Mouse (Mus musculus) testis, adult 2 months (tissue): ENCODE measurements around the gene Ccdc102a. TPM values are rescaled to one million over a fixed set of nuclear protein-coding genes. Genes with fewer than 3 reads are reported as not detected.
A peak's percentile ranks its signal among the peaks of the same experiment; 100 is the strongest.

Source experiments
- H3K27ac ChIP-seq: fragments of 200-500 bp; 2 replicates; pipeline ENCODE4 v1.5.1; 2012; ENCODE audit warnings: low read depth, low read length; ENCODE audit not compliant: control insufficient read depth, insufficient read depth
- H3K27me3 ChIP-seq: fragments of 200-500 bp; 2 replicates; pipeline ENCODE4 v1.6.1; 2012; ENCODE audit warnings: mild to moderate bottlenecking, low read length, moderate library complexity; ENCODE audit not compliant: control insufficient read depth, insufficient read depth
- H3K36me3 ChIP-seq: fragments of 200-500 bp; 2 replicates; pipeline ENCODE4 v1.6.1; 2012; ENCODE audit warnings: mild to moderate bottlenecking, low read length; ENCODE audit not compliant: control insufficient read depth, insufficient read depth
- H3K4me1 ChIP-seq: fragments of 200-500 bp; 2 replicates; pipeline ENCODE4 v1.6.1; 2012; ENCODE audit warnings: low read length; ENCODE audit not compliant: control insufficient read depth, insufficient read depth
- H3K4me3 ChIP-seq: fragments of 200-500 bp; 2 replicates; pipeline ENCODE4 v1.5.1; 2012; ENCODE audit warnings: low read depth, mild to moderate bottlenecking, low read length, moderate library complexity, mixed read lengths; ENCODE audit not compliant: control insufficient read depth
- CTCF ChIP-seq: fragments of 200-500 bp; IDR thresholded peaks from 2 replicates; pipeline ENCODE4 v1.5.1; 2012; ENCODE audit warnings: low read depth, mild to moderate bottlenecking, inconsistent platforms, low read length, moderate library complexity; ENCODE audit not compliant: control insufficient read depth, insufficient read depth, insufficient replicate concordance
- POLR2A ChIP-seq: fragments of 200-500 bp; IDR thresholded peaks from 2 replicates; pipeline ENCODE4 v1.6.1; 2012; ENCODE audit warnings: low read depth, mild to moderate bottlenecking, inconsistent platforms, low read length, moderate library complexity; ENCODE audit not compliant: control insufficient read depth
- polyA plus RNA-seq: library from polyadenylated mRNA; depleted of rRNA; stranded (reverse); fragments of >200 nt; gene quantifications from 2 replicates; pipeline ENCODE4 v1.2.3, GENCODE M21; 2012

Ccdc102a gene
- polyA plus RNA-seq, 1 experiment, result 0.59 TPM

DNA sequence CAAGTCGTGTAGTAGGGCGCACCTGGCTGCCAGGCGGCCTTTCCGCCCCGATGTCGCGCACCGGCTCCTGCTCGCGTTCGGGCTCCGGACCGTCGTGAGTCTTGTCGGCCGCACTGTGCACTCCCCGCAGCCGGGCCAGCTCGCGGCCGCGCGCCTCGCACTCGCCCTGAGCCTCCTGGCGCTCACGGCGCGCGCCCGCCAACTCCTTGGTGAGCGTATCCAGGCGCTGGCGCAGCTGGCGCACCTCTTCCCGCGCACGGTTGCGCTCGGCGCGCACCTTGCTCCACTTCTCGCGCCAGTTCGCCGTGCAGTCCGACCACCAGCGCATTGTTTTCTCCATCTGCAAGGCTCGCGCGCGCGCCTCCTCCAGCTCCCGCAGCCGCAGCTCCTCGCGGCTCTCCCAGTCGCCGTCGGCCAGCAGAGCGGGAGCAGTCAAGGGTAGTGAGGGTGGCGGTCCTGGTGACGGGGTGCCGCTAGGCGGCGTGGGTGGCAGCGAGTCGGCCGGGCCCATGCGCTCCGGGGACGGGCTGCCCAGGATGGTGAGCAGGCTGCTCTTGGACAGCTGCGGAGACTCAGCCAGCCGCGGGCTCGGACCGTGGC is 4.7 kb downstream of the Ccdc102a start:
- peaks cover 22% of the 10 kb centered on the region for H3K4me1 ChIP-seq
- H3K27me3 ChIP-seq, result no peaks in the 10 kb centered on the region
- H3K4me3 ChIP-seq, result peak overlapping the region; percentile 64
- H3K36me3 ChIP-seq, result no peaks in the 10 kb centered on the region
- H3K27ac ChIP-seq, result no peak overlapping the region
- no peak for TF ChIP-seq POLR2A
- TF ChIP-seq CTCF, result 0 out of 2 replicates have a peak, but pooled peaks have one; percentile 12

DNA sequence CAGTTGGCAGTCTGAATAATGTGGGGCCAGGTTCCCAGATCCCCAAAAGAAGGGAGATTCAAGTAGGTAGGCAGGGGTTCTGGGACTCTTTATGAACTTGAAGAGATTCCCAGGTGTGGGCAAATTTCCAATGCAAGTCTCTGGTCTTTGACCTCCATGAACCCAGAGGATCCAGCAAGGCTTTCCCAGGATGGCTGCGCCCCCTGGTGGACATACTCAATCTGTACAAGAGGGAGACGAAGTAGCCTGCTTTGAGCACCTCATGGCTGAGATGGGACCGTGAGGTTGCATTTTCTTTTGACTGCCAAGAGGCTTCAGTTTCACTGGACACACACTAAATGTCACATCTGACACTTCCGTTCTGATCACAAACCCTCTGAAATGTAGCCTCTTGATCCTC is 9.1 kb downstream of the Ccdc102a start:
- Histone ChIP-seq H3K4me3 (no peak overlapping the region), H3K27ac (no peak overlapping the region), H3K4me1 (peaks cover 11% of the 10 kb centered on the region), H3K27me3 (no peaks in the 10 kb centered on the region), H3K36me3 (no peaks in the 10 kb centered on the region)
- TF ChIP-seq CTCF (peak; percentile 84; the same call in 1 of the 2 replicates), POLR2A (no peak)

DNA sequence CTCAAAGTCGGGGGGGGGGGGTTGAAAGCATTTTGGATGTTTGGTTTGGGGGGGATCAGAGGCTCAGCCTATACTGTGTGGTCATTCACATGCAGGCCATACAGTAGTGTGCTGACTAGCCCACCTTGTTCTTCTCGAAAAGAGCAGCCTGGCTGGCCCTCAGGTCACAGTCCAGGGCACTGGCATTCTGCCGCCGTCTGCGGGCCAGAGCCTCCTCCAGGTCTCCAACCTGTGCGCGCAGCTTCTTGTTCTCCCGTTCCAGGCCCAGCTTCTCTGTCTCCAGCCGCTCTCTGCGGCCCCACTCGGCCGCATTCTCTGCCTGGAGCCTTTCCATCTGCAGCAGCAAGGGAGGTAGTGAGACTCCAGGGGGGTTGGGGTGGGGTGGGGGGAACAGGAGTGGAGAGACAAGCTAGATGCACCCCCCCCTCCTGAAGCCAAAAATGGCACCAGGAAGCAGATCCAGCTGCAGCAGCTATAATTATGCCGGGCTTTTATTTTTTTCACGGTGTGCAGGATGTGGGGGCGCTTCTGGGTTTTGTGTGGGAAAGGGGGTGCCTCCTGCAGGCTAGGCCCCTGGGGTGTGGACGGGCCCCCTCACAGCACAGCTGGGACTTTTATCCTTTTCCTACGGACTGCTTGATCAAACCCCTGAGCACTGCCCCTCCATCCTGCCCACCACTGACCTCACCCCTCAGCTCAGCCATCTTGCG is 10.2 kb downstream of the Ccdc102a start:
- H3K4me3 ChIP-seq, result no peak overlapping the region
- no peaks in the 10 kb centered on the region for H3K36me3 ChIP-seq
- H3K4me1 ChIP-seq, result peaks cover under 1% of the 10 kb centered on the region
- TF ChIP-seq POLR2A (no peak), CTCF (no peak)
- H3K27ac ChIP-seq, result no peak overlapping the region
- no peaks in the 10 kb centered on the region for H3K27me3 ChIP-seq

DNA sequence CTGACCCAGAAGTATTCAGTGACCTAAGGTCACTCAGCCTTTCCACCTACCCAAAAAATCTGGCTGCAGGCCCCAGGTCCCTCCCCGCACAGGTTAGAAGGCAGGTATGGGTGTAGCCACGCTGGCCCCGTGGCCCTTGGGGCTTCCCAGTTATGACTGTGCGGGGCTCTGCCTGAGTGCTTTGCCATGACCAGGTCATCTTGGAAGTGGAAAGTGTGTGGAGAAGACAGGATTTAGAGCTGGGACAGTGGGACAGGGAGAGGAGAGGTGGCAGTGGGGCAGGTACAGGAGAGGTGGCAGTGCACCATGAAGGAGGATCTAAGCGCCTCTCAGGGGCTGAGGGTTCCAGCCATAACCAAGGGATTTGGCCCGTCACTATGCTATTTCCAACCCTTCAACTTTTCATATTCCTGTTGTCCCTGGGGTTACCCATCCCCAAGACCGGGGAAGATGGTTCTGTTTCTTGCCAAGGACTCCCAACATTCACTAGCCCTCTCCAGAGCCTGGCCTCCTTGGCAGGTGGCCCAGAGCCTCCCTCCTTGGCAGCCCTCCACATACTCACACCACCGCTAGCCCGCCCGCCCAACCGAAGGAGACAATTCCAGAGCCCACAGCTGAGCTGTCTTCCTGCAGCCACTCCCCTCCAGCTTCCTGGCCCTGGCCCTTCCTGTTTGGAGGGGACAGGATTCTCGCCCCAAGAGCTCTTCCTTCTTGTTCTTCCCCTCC is 13.3 kb downstream of the Ccdc102a start:
- Histone ChIP-seq H3K27me3 (no peaks in the 10 kb centered on the region), H3K27ac (no peak overlapping the region), H3K36me3 (no peaks in the 10 kb centered on the region), H3K4me1 (no peaks in the 10 kb centered on the region; the same call in 1 of the 2 replicates), H3K4me3 (no peak overlapping the region)
- TF ChIP-seq CTCF, result no peak
- no peak for TF ChIP-seq POLR2A

DNA sequence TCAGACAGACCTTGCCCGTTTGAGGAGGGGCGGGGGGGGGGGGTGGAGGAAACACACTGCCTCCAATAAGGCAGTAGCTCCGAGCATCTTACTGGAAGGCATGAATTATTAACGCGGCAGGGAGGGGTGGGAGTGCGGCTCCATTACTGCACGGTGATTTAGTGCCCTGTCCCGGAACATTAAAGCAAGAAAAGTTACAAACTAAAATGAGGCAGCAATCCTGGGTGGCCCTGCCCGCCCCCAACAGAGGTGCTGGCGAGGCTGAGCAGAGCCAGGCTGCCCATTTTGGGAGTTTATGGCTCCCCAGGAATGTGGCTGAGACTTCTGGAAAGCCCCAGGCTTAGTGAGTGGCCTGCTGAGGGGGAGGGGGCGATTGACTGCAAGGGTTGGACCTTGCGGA is 14.2 kb downstream of the Ccdc102a start:
- H3K27me3 ChIP-seq, result no peaks in the 10 kb centered on the region
- no peak overlapping the region for H3K4me3 ChIP-seq
- H3K36me3 ChIP-seq, result no peaks in the 10 kb centered on the region
- TF ChIP-seq CTCF (no peak), POLR2A (no peak)
- H3K4me1 ChIP-seq, result peaks cover 3% of the 10 kb centered on the region; the same call in 1 of the 2 replicates
- no peak overlapping the region for H3K27ac ChIP-seq

DNA sequence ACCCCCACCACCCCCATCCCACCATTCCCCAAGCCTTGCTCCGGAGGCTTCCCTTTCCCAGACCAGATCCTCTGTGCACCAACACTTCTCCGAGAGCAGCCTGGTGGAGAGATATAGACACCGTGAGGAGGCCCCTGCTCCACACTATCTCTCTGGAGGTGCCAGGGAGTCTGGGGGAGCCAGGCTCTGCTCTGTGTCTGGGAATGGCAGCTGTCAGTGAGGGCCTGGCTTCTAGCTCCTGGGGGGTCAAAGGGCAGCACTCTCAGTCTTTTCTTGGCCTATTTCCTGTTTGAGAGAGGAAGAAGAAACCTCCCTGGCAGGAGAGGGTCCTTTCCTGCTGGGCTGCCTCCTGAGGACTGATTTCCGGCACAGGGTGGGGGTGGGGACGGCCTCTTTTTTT is 16.9 kb downstream of the Ccdc102a start:
- TF ChIP-seq POLR2A, result no peak
- TF ChIP-seq CTCF, result no peak
- H3K27ac ChIP-seq, result no peak overlapping the region
- no peak overlapping the region for H3K4me3 ChIP-seq
- H3K4me1 ChIP-seq, result peaks cover 3% of the 10 kb centered on the region; the same call in 1 of the 2 replicates
- H3K27me3 ChIP-seq, result no peaks in the 10 kb centered on the region
- H3K36me3 ChIP-seq, result no peaks in the 10 kb centered on the region

DNA sequence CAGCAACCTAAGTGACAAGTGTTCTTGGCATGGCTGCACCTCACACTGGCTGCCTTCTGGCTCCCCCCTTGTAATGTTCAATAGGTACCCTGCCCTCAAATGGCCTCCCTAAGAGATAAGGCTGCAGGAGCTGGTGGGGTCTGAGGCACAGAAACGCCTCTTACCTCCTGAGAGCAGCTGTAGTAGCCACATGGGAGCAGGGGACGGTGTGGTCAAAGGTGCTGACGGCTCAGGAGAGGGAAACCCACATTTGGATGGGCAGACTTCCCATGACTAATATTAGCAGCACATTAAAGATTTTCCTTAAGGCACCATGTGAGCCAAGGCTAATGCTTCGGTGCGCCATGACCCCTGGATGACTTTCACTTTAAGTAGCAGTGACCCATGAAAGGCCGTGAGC is 17.3 kb downstream of the Ccdc102a start:
- Histone ChIP-seq H3K4me1 (peaks cover 3% of the 10 kb centered on the region; the same call in 1 of the 2 replicates), H3K36me3 (no peaks in the 10 kb centered on the region), H3K27ac (no peak overlapping the region), H3K27me3 (no peaks in the 10 kb centered on the region), H3K4me3 (no peak overlapping the region)
- no peak for TF ChIP-seq CTCF
- no peak for TF ChIP-seq POLR2A
